Mouse (Mus musculus) lung, postnatal 10 days (tissue): ENCODE measurements around the gene Gm5767.
"Not testable (repeated sequence)": the region's sequence is repeated elsewhere in the genome, so short reads cannot be mapped to it uniquely, and the experiment has no call there.

Source experiments
- DNase-seq: peaks from one replicate; pipeline ENCODE4 v3.0.0; 2021

Gm5767 gene

GRCm38 (mm10) chr16:8715513-8716080 lies 35.0 kb downstream of the Gm5767 start:
- DNase-seq = peak; percentile 39

- no peak for DNase-seq
Measured at GRCm38 (mm10) chr16:8716300-8716699, 35.7 kb downstream of the Gm5767 start.

- DNase-seq = peak; percentile 35
Measured at GRCm38 (mm10) chr16:8717744-8718143, 37.2 kb downstream of the Gm5767 start.

GRCm38 (mm10) chr16:8720447-8720846 lies 39.9 kb downstream of the Gm5767 start:
- DNase-seq = no peak

- no peak for DNase-seq
Measured at GRCm38 (mm10) chr16:8724031-8724430, 43.5 kb downstream of the Gm5767 start.

- DNase-seq = no peak
Measured at GRCm38 (mm10) chr16:8725807-8726206, 45.2 kb downstream of the Gm5767 start.

GRCm38 (mm10) chr16:8728111-8728748 lies 47.7 kb downstream of the Gm5767 start:
- no peak for DNase-seq

GRCm38 (mm10) chr16:8731630-8732029 lies 51.1 kb downstream of the Gm5767 start:
- DNase-seq = no peak

GRCm38 (mm10) chr16:8732450-8732849 lies 51.9 kb downstream of the Gm5767 start:
- DNase-seq = not testable (repeated sequence)
